Mouse (Mus musculus) heart, postnatal 0 days (tissue): ENCODE measurements at regions not wholly inside any gene's neighbourhood (a gene's known extent, or its start where the extent isn't known, plus 50 kb on each side); places are given as distances from the start of the nearest gene placed in this dataset.

Source experiments
- CTCF ChIP-seq: IDR thresholded peaks from 2 replicates; pipeline ENCODE4 v1.5.1; 2016; ENCODE audit warnings: antibody characterized with exemption, control low read depth, low read depth
- EP300 ChIP-seq: IDR thresholded peaks from 2 replicates; pipeline ENCODE4 v1.6.1; 2016; ENCODE audit warnings: antibody characterized with exemption, low read depth

- no peak for TF ChIP-seq CTCF
- no peak for TF ChIP-seq EP300
Observed at GRCm38 (mm10) chr4:64232159-64232558, 185.3 kb upstream of the Tnc start.
